Mouse (Mus musculus) cerebellum, adult 11-12 months (tissue): ENCODE measurements around the gene DXBay18.
A peak's percentile ranks its signal among the peaks of the same experiment; 100 is the strongest.
"Not testable (repeated sequence)": the region's sequence is repeated elsewhere in the genome, so short reads cannot be mapped to it uniquely, and the experiment has no call there.

Source experiments
- DNase-seq: peaks from one replicate; pipeline ENCODE4 v3.0.0; 2022

DXBay18 gene

GRCm38 (mm10) chrX:73149350-73149749 lies at the start of gene DXBay18:
DXBay18 (minus strand) TSS chrX:73149450.
- not testable (repeated sequence) for DNase-seq

- DNase-seq: peak; percentile 71
Measured at GRCm38 (mm10) chrX:73191934-73192333, 42.7 kb upstream of the DXBay18 start, which contains the start of gene Xlr3b. Xlr3b (plus strand) TSS chrX:73192207.

- DNase-seq: not testable (repeated sequence)
Measured at GRCm38 (mm10) chrX:73176889-73177288, 27.6 kb upstream of the DXBay18 start, which contains the start of gene Spin2d. Spin2d (minus strand) TSS chrX:73176989.

DNA sequence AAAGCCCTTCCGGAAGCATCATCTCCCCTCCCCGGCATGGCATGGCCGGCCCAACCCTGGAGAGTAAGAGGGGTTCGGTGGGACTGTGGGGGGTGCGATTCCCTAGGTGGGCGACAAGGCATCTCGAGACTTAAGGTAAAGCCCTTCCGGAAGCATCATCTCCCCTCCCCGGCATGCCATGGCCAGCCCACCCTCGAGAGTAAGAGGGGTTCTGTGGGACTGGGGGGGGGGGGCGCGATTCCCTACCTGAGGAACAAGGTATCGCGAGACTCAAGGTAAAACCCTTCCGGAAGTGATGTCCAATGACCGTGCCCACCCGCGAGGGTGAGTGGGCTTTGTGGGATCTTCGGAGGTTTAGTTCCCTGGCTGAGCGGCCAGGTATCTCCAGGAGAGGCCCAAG lies 754 bp downstream of the DXBay18 start, which contains the start of gene Xlr5b:
Xlr5b (plus strand) TSS at position 301 of the 400 bp plus-strand sequence.
- not testable (repeated sequence) for DNase-seq

DNA sequence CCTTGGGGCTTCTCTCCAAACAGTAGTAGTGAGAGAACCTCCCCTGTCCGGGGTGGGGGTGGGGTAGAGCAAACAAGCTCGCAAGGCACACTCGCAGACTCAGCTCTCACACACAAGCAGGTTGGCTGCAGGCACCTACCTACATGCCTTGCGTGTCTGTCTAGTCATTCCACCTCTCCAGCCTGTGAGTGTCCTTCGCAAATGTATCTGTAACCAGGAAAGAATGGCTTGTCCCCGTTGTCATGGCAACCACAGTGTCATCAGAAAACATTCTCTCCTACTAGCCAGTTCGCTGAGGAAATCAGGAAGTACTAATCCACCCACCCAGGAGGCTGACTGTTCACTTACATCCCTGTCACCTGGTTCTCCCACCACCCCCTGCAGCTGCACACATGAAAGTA lies 6.0 kb downstream of the DXBay18 start:
- not testable (repeated sequence) for DNase-seq

DNA sequence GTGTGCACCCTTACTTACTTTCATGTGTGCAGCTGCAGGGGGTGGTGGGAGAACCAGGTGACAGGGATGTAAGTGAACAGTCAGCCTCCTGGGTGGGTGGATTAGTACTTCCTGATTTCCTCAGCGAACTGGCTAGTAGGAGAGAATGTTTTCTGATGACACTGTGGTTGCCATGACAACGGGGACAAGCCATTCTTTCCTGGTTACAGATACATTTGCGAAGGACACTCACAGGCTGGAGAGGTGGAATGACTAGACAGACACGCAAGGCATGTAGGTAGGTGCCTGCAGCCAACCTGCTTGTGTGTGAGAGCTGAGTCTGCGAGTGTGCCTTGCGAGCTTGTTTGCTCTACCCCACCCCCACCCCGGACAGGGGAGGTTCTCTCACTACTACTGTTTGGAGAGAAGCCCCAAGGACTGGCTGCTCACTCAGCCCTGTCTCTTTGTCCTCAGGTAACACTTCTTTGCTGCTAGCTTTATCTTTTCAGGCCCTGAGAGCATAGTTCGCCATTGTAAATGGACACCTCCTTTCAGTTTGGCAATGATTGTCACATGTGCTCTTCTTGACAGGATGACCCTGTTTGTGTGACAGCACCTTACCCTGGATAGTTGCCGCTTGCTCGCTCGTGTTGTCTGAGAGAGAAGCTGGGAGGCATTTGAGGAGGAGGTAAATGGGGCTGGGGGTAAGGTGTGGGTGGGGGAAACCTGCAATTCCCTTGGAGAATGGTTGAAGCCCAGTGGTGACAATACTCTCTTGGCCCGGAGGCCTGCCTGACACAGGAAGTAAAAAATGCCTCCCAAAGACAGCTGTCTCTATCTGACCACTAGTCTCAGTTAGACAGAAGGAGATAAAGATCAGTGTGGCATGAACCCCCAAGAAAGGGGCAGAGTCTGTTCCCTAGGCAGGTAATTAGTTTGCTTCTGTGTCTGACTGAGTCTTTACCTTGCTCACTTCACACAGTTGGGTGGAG lies 26.1 kb downstream of the DXBay18 start:
- not testable (repeated sequence) for DNase-seq

DNA sequence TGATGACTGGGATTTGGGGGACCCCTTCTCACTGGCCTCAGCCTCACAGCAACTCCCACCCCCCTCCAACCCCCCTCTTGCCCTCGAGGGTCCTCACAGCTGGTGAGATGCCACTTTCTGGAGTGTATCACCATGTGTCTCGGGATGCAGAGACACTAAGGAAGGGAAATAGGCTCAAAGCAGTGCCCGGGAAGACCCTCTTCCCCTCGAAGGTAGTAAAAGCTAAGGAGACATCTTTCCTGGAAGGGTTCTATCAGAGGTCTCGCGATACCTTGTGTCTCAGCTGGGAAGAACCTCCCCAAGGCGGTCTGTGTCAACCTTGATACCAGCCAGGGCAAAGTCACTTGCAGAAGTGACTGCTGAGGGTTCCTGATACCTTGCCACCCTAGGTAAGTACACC lies 32.5 kb downstream of the DXBay18 start, which contains the start of gene Gm14685:
Gm14685 (plus strand) TSS at position 301 of the 400 bp plus-strand sequence.
- DNase-seq: not testable (repeated sequence)

DNA sequence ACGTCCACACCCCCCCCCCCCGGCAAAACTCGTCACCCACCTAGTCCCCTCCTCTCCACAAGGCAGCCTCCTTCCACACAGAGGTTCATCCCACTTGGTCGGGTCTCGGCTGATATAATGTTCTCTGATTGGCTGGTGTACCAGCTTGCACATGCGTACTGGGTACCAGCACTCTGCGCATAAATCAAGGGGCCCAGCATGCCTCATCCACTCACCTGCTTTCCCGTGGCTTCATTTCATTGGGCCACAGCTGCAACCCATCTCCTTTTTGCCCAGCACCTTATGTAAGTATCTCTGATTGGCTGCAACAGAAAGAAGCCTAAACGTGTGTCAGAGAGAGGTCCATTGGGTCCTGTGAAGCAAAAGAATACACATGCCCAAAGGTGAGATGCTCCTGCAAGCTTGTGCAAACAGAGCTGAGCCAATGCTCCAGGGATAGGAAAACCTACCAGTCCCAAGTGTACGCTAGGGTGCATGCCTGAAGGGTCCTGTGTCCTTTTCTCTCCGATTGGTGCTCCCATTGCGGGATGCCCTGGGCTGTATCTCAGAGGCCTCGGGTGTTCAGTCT lies 52.2 kb downstream of the DXBay18 start, which contains the start of gene Xlr3a:
Xlr3a (minus strand) TSS at position 155 of the 568 bp plus-strand sequence.
- peak; percentile 50 for DNase-seq
